In genomic region chr12:84614524-84614923, GRCm38 (mm10) we compare ENCODE assay signal across 18 mouse cellular contexts. TPM values are rescaled to one million over a fixed set of nuclear protein-coding genes. Genes with fewer than 3 reads are reported as not detected.
A peak's percentile ranks its signal among the peaks of the same experiment; 100 is the strongest.
DNase-seq lines count a peak whose midpoint lies in the region; TF ChIP-seq lines count a peak whose summit lies in the region.
"Had no signal": no experiment of that assay in that cellular context is flagged by ENCODE, and none has a peak within 500 bp of the region (broad histone marks: within the 10 kb centered on the region; RNA-seq: fewer than 3 reads in every experiment).

No protein-coding gene starts in this region.

- 47% methylated on average over 7 of the region's 7 CpGs for WGBS in lung, adult 2 months

- H3K4me1 ChIP-seq in lung, adult 2 months (ENCODE audit: control insufficient read depth, insufficient read depth, low read length) = peaks cover 5% of the 10 kb centered on the region; the same call in 1 of the 2 replicates
- H3K4me1 ChIP-seq: embryonic facial prominence, embryonic 12.5 days had no signal

- TF ChIP-seq CTCF in lung, adult 2 months (IDR thresholded peaks at IDR 0.05; ENCODE audit: insufficient read depth, low read length) = no peak

- TF ChIP-seq POLR2A in lung, adult 2 months (IDR thresholded peaks at IDR 0.05; ENCODE audit: borderline replicate concordance, extremely low read depth, low read depth, low read length) = no peak

- peak; percentile 42 to 74 for DNase-seq in frontal cortex, adult 2 months (ENCODE audit: extremely low spot score in 1 of 2, low spot score in 1 of 2)
- no peak for DNase-seq in frontal cortex, postnatal 10 days (ENCODE audit: low spot score in 2 of 2)
- peak; percentile 87 for DNase-seq in 3T3-L1 (ENCODE audit: low read depth, low spot score)
- DNase-seq in adrenal gland, postnatal 14 days = peak; percentile 70
- DNase-seq in lung, adult 2 months = peak; percentile 13
- no peak for DNase-seq in cerebellum, adult 18-20 months
- DNase-seq in testis, postnatal 10 days (ENCODE audit: low spot score) = no peak
- no peak for DNase-seq in spleen, postnatal 10 days (ENCODE audit: low spot score in 2 of 2)
- DNase-seq: cerebellum, adult 9-10 months; kidney, postnatal 10 days; liver, embryonic 13.5 days; retina, postnatal 1 day had no signal

- no peak overlapping the region for H3K4me3 ChIP-seq in lung, adult 2 months (replicated peaks; ENCODE audit: extremely low read depth, low read depth, low read length)
- H3K4me3 ChIP-seq: embryonic facial prominence, embryonic 12.5 days; liver, embryonic 13.5 days had no signal

RNA-seq across cellular contexts. Expression of gene Abcd4, which starts 2.7 kb away (rescaled TPM):
- polyA plus RNA-seq in frontal cortex, adult 2 months (2012; rRNA removed) = 26.5 and 28.5 TPM in 2 replicates
- total RNA-seq in adrenal gland, postnatal 14 days (2021) = 10.7 and 13.2 TPM in 2 replicates
- polyA plus RNA-seq in lung, adult 2 months (2012; rRNA removed) = 20.7 and 26.4 TPM in 2 replicates

RNA-seq across cellular contexts. Expression of gene Vrtn, which starts 26.3 kb away (rescaled TPM):
- polyA plus RNA-seq in frontal cortex, adult 2 months (2012; rRNA removed) = 0.04 TPM in 1 of 2 replicates, not detected in the other
- total RNA-seq in adrenal gland, postnatal 14 days (2021) = not detected in 2 replicates
- polyA plus RNA-seq in lung, adult 2 months (2012; rRNA removed) = not detected in 2 replicates
- total RNA-seq: gastrocnemius, adult 18-20 months; layer of hippocampus, postnatal 25 days had no signal
- polyA plus RNA-seq: embryonic facial prominence, embryonic 12.5 days; hindbrain, embryonic 16.5 days; liver, embryonic 13.5 days; neural tube, embryonic 11.5 days had no signal

RNA-seq across cellular contexts. Expression of gene Vsx2, which starts 45.0 kb away (rescaled TPM):
- polyA plus RNA-seq in frontal cortex, adult 2 months (2012; rRNA removed) = 0.27 and 0.28 TPM in 2 replicates
- not detected in 2 replicates for total RNA-seq in adrenal gland, postnatal 14 days (2021)
- polyA plus RNA-seq in lung, adult 2 months (2012; rRNA removed) = not detected in 2 replicates
- total RNA-seq: gastrocnemius, adult 18-20 months had no signal
- polyA plus RNA-seq: heart, embryonic 16.5 days; liver, embryonic 13.5 days had no signal

Comparison
In these comparisons a context has a peak if more than half of its experiments do, and no peak if none do; other contexts are left out.
1. DNase-seq: peak in frontal cortex, adult 2 months (2 of 2), 3T3-L1 (single experiment), adrenal gland, postnatal 14 days (single experiment) and lung, adult 2 months (single experiment); none in frontal cortex, postnatal 10 days (0 of 2), cerebellum, adult 18-20 months (0 of 2), testis, postnatal 10 days (single experiment) and spleen, postnatal 10 days (0 of 2).